Mouse (Mus musculus) stomach, postnatal 0 days (tissue): ENCODE data around the gene Arhgef3.

Experiments
- CTCF ChIP-seq: IDR thresholded peaks from 2 replicates; pipeline ENCODE4 v1.5.1; 2016; ENCODE audit warnings: antibody characterized with exemption, low read depth, mild to moderate bottlenecking, moderate library complexity
- EP300 ChIP-seq: optimal IDR thresholded peaks from 2 replicates; pipeline ENCODE3; 2016; ENCODE audit warnings: antibody characterized with exemption

DNA sequence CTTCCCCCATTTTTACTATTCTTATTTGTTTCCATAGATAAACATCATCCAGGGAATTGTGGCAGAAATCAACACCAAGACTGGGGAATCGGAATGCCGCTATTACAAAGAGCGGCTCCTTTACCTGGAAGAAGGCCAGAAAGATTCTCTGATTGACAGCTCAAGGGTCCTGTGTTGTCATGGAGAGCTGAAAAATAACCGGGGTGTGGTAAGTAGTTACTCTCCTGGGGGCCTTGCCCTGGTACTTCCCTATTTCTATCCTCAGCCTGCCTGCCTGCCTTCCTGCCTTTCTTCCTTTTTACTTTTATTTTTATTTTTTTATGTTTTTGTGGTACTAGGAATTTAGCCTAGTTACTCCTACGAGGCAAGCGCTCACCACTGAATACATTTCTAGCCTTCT, 282.8 kb downstream of the Arhgef3 start:
- TF ChIP-seq EP300 (no peak), CTCF (no peak)
